Mouse (Mus musculus) neural tube, embryonic 12.5 days (tissue): Measurements from ENCODE around the gene Plekha5. TPM values are rescaled to one million over a fixed set of nuclear protein-coding genes. Genes with fewer than 3 reads are reported as not detected.
"Not testable (repeated sequence)": the region's sequence is repeated elsewhere in the genome, so short reads cannot be mapped to it uniquely, and the experiment has no call there.

Experiments used
- ATAC-seq: fragments of 200-750 bp; cut with Nextera tagmentation; 2 replicates; pipeline ENCODE4 v1.8.0; 2017; ENCODE audit warnings: low read depth, mild to moderate bottlenecking, moderate TSS enrichment, moderate library complexity; ENCODE audit not compliant: low FRiP score
- H3K27ac ChIP-seq: fragments of 300-500 bp; sonication (generic); 2 replicates; pipeline ENCODE4 v1.5.1; 2016
- H3K27me3 ChIP-seq: fragments of 300-500 bp; sonication (generic); replicated peaks from 2 replicates; pipeline ENCODE4 v1.6.1; 2016; ENCODE audit warnings: mild to moderate bottlenecking
- H3K36me3 ChIP-seq: fragments of 300-500 bp; sonication (generic); 2 replicates; pipeline ENCODE4 v1.6.1; 2016; ENCODE audit warnings: mild to moderate bottlenecking
- H3K4me1 ChIP-seq: fragments of 300-500 bp; sonication (generic); 2 replicates; pipeline ENCODE4 v1.6.1; 2016
- H3K4me2 ChIP-seq: fragments of 300-500 bp; sonication (generic); replicated peaks from 2 replicates; pipeline ENCODE4 v1.6.1; 2016; ENCODE audit warnings: mild to moderate bottlenecking
- H3K4me3 ChIP-seq: fragments of 300-500 bp; sonication (generic); 2 replicates; pipeline ENCODE4 v1.5.1; 2016
- H3K9ac ChIP-seq: fragments of 300-500 bp; sonication (generic); 2 replicates; pipeline ENCODE4 v1.6.1; 2016; ENCODE audit warnings: mild to moderate bottlenecking
- H3K9me3 ChIP-seq: fragments of 300-500 bp; sonication (generic); 2 replicates; pipeline ENCODE4 v1.6.1; 2016; ENCODE audit warnings: mild to moderate bottlenecking
- WGBS: fragments of 180-500 bp; shearing (Covaris S2); methylation state at CpG from one replicate; pipeline ENCODE4 v1.1.7; 2016; 5-methylcytosine and 5-hydroxymethylcytosine counted together
- polyA plus RNA-seq: library from polyadenylated mRNA; unstranded; fragments of >200 nt; fragmentation: Nextera tagmentation; extraction: Ambion mirVana; gene quantifications from 2 replicates; pipeline ENCODE4 v1.2.1, GENCODE M21; 2016

Plekha5 gene
- polyA plus RNA-seq, 1 experiment from 2014 or later, result 53.3 TPM

DNA sequence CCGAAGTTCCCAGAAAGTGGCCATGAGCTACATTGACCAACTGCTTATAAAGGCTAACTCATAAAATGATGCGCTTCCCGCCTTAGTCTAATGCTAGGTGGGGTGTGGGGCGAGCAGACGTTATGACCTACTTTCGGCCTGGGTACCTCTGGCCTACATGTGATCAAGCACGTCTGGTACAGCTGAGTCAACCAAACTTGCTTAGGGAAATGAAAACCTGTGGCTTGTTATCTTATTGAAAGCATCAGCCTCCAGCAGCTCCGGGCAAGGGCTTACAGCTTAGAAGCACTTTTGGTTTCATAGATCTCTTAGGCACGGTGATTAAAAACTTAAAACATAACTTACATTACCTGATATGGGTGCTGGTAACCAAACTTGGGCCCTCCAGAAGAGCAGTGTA, 174.7 kb downstream of the Plekha5 start:
- no peak overlapping the region for H3K4me2 ChIP-seq
- H3K9ac ChIP-seq, result no peak overlapping the region
- no peaks in the 10 kb centered on the region for H3K27me3 ChIP-seq
- H3K4me3 ChIP-seq, result no peak overlapping the region
- H3K27ac ChIP-seq, result no peak overlapping the region
- peaks cover 7% of the 10 kb centered on the region for H3K4me1 ChIP-seq
- ATAC-seq, result no peak
- peaks cover 38% of the 10 kb centered on the region for H3K36me3 ChIP-seq
- 89% methylated on average over 9 of the region's 9 CpGs for whole genome bisulfite sequencing
- no peaks in the 10 kb centered on the region for H3K9me3 ChIP-seq

DNA sequence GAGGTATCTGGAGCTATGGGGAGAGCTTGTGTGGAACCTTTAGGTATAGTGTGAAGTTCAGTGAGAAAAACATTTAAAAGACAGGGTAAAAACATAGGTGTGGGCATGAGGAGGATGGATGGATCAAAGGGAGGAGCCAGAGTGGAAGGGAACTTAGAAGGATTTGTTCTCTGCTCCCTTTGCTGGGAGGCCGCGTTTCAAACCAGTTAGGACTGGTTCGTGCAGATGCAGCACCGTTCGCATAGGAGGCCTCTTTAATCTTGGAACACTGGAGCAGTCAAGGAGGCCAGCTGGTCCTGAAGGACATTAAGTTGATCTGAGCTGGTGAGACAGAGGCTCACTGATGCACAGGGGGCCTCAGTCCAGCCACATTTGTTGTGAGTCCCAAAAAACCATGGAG, 175.5 kb downstream of the Plekha5 start:
- no peak overlapping the region for H3K4me3 ChIP-seq
- peaks cover 30% of the 10 kb centered on the region for H3K36me3 ChIP-seq
- H3K27ac ChIP-seq, result no peak overlapping the region
- ATAC-seq, result no peak
- H3K27me3 ChIP-seq, result no peaks in the 10 kb centered on the region
- no peak overlapping the region for H3K9ac ChIP-seq
- peaks cover 7% of the 10 kb centered on the region for H3K4me1 ChIP-seq
- no peaks in the 10 kb centered on the region for H3K9me3 ChIP-seq
- 94% methylated on average over 5 of the region's 5 CpGs for WGBS
- no peak overlapping the region for H3K4me2 ChIP-seq

- not testable (repeated sequence) for H3K4me2 ChIP-seq, H3K27ac ChIP-seq, H3K4me1 ChIP-seq, H3K9ac ChIP-seq, ATAC-seq, H3K9me3 ChIP-seq, H3K4me3 ChIP-seq, H3K27me3 ChIP-seq
- 94% methylated on average over 8 of the region's 8 CpGs for WGBS
- peaks cover 21% of the 10 kb centered on the region for H3K36me3 ChIP-seq
These were observed 176.8 kb downstream of the Plekha5 start for GRCm38 (mm10) chr6:140600671-140601070.

DNA sequence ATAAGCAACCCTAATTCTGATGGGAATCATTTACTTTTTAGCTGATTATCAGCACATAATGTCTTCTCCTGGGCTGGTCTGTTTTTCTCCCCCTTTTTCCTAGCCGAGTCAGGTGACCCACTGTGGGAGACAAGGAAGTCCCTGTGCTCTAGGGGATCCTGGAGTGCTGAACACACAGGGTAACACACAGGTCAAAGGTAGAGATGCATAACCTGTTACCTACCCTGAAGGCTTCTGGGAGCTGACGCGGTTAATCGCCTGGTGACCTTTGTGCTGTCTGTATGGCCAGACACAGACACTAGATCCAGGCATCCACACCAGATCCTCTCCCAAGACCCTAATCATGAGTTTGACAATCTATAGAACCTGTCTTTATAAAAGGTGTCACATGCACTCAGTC, 177.3 kb downstream of the Plekha5 start:
- H3K27me3 ChIP-seq, result no peaks in the 10 kb centered on the region
- no peak overlapping the region for H3K9ac ChIP-seq
- H3K9me3 ChIP-seq, result no peaks in the 10 kb centered on the region
- H3K4me3 ChIP-seq, result no peak overlapping the region
- H3K4me1 ChIP-seq, result peaks cover 7% of the 10 kb centered on the region
- no peak for ATAC-seq
- 92% methylated on average over 4 of the region's 4 CpGs for WGBS
- H3K27ac ChIP-seq, result no peak overlapping the region
- H3K4me2 ChIP-seq, result no peak overlapping the region
- peaks cover 16% of the 10 kb centered on the region for H3K36me3 ChIP-seq

DNA sequence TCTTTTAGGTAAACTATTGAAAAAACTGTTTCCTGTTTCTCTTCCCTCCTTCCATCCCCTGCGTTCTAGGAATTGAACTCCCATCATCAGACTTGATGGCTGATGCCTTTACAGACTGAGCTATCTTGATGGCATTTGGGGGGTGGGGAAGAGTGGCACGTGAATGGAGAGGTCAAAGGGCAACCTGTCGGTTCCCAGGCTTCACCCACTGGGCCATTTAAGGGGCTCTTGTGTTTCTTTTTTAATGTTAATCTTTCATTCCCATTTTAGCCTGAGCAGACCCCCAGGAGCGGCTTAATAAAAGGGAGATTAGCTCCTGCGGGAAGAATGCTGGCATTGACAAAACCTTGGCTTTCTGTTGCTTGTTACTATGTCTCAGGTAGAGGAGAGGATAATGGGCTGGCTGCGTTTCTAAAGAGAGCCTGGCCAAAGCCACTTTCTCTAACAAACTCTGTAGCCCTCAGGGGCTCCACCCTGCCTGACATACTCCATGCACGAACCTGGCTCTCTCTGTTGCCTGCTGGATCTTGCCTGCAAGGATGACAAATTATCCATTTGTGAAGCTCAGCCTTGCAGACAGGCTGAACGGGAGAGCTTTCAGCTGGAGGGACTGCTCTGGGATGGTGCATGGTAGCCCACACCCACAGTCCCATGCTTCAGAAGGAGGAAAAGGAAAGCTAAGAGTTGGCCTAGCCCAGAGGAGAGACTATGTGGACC, 179.5 kb downstream of the Plekha5 start:
- Histone ChIP-seq H3K36me3 (0 out of 2 replicates have a peak, but pooled peaks cover under 1% of the 10 kb centered on the region), H3K27me3 (no peaks in the 10 kb centered on the region), H3K4me1 (peaks cover 3% of the 10 kb centered on the region; the same call in 1 of the 2 replicates), H3K4me2 (no peak overlapping the region), H3K27ac (no peak overlapping the region), H3K4me3 (no peak overlapping the region), H3K9ac (no peak overlapping the region), H3K9me3 (no peaks in the 10 kb centered on the region)
- no peak for ATAC-seq
- whole genome bisulfite sequencing, result 10% methylated on average over 8 of the region's 8 CpGs

DNA sequence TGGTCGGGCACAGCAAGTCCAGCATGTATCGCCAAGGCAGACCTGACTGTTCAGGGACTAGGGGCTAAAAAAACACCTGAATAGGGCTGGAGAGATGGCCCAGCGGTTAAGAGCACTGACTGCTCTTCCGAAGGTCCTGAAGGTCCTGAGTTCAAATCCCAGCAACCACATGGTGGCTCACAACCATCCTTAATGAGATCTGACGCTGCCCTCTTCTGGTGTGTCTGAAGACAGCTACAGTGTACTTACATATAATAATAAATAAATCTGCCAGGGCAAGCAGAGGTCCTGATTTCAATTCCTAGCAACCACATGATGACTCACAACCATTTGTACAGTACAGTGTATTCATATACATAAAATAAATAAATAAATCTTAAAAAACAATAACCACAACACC, 181.3 kb downstream of the Plekha5 start:
- 87% methylated on average over 5 of the region's 5 CpGs for WGBS
- not testable (repeated sequence) for H3K36me3 ChIP-seq, H3K9ac ChIP-seq, ATAC-seq, H3K4me3 ChIP-seq, H3K4me2 ChIP-seq, H3K4me1 ChIP-seq, H3K27ac ChIP-seq, H3K27me3 ChIP-seq, H3K9me3 ChIP-seq

- 62% methylated on average over 3 of the region's 3 CpGs for WGBS
- Histone ChIP-seq H3K36me3 (no peaks in the 10 kb centered on the region), H3K9ac (no peak overlapping the region), H3K27ac (no peak overlapping the region), H3K4me1 (peaks cover 3% of the 10 kb centered on the region; the same call in 1 of the 2 replicates), H3K27me3 (no peaks in the 10 kb centered on the region), H3K4me2 (no peak overlapping the region), H3K9me3 (no peaks in the 10 kb centered on the region), H3K4me3 (no peak overlapping the region)
- ATAC-seq, result no peak
These were observed 181.9 kb downstream of the Plekha5 start for GRCm38 (mm10) chr6:140605732-140606131.

GRCm38 (mm10) chr6:140606534-140606933, 182.7 kb downstream of the Plekha5 start:
- 56% methylated on average over 10 of the region's 10 CpGs for WGBS
- H3K4me2 ChIP-seq, result no peak overlapping the region
- H3K36me3 ChIP-seq, result no peaks in the 10 kb centered on the region
- H3K4me1 ChIP-seq, result peaks cover 3% of the 10 kb centered on the region; the same call in 1 of the 2 replicates
- no peaks in the 10 kb centered on the region for H3K9me3 ChIP-seq
- H3K4me3 ChIP-seq, result no peak overlapping the region
- no peaks in the 10 kb centered on the region for H3K27me3 ChIP-seq
- ATAC-seq, result no peak
- no peak overlapping the region for H3K9ac ChIP-seq
- no peak overlapping the region for H3K27ac ChIP-seq

DNA sequence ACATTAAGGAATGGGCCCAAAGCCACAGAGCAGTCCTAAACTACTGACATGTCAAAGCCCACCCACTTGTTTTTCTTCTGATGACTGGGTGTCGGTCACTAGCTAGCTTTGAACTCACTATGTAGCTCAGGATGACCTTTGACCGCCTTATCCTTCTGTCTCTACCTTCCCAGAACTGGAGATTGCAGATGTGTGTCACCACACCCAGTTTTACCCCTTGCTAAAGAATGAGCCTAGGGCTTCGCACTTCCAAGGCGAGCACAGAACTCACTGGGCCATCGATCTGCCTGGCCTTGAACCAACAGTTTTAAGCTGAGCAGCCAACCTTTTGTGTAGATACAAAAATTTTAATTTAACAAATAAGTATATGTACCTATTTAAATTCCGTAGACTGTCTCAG, 184.8 kb downstream of the Plekha5 start:
- no peak overlapping the region for H3K4me2 ChIP-seq
- no peak overlapping the region for H3K4me3 ChIP-seq
- H3K36me3 ChIP-seq, result no peaks in the 10 kb centered on the region
- no peaks in the 10 kb centered on the region; the same call in 1 of the 2 replicates for H3K4me1 ChIP-seq
- no peaks in the 10 kb centered on the region for H3K9me3 ChIP-seq
- 89% methylated on average over 6 of the region's 6 CpGs for WGBS
- no peak overlapping the region for H3K9ac ChIP-seq
- no peak overlapping the region for H3K27ac ChIP-seq
- no peak for ATAC-seq
- H3K27me3 ChIP-seq, result no peaks in the 10 kb centered on the region

DNA sequence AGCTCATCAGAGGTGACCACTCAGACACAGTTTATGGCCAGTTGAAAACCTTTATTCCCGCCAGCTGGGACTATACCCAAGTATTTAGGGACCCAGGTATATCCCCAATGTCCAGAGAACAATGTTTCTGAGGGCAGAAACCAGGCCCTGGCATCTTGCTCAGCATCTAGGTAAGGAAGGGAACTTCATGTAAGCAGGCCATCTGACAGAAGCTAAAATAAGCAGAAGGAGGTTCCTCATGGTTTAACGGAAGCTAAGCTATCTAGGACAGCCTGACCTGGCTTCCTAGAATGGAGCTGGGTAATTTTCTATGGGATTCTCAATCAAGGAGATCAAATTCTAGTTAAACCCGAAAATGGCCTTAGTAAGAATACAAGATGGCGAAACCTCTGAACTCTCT, 185.7 kb downstream of the Plekha5 start:
- H3K4me2 ChIP-seq, result no peak overlapping the region
- no peaks in the 10 kb centered on the region for H3K4me1 ChIP-seq
- ATAC-seq, result no peak
- no peaks in the 10 kb centered on the region for H3K36me3 ChIP-seq
- 86% methylated on average over 4 of the region's 4 CpGs for WGBS
- no peak overlapping the region for H3K9ac ChIP-seq
- H3K9me3 ChIP-seq, result no peaks in the 10 kb centered on the region
- H3K27ac ChIP-seq, result no peak overlapping the region
- no peak overlapping the region for H3K4me3 ChIP-seq
- H3K27me3 ChIP-seq, result no peaks in the 10 kb centered on the region

GRCm38 (mm10) chr6:140610117-140610516, 186.3 kb downstream of the Plekha5 start:
- H3K4me3 ChIP-seq, result no peak overlapping the region
- WGBS, result 95% methylated on average over 5 of the region's 5 CpGs
- no peaks in the 10 kb centered on the region for H3K4me1 ChIP-seq
- no peak for ATAC-seq
- no peak overlapping the region for H3K9ac ChIP-seq
- H3K36me3 ChIP-seq, result no peaks in the 10 kb centered on the region
- no peaks in the 10 kb centered on the region for H3K9me3 ChIP-seq
- no peak overlapping the region for H3K4me2 ChIP-seq
- no peaks in the 10 kb centered on the region for H3K27me3 ChIP-seq
- no peak overlapping the region for H3K27ac ChIP-seq

DNA sequence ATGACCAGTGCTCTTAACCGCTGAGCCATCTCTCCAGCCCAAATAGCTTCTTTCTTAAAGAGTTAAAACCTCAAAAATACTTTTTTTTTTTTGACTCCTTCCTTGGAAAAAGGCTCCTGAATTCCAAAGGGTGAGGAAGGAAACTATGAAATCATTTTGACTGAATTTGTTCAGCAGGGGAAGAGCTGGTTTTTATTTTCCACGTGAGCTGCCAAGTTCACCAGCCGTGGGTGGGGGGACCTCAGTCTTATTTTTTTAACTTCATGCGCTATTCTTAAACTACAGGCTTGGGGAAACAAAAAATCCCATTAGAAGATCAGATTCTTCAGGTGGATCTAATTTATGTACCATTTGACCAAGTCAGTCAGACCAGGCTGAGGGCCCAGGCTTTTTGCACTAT, 187.4 kb downstream of the Plekha5 start:
- WGBS, result 86% methylated on average over 4 of the region's 4 CpGs
- Histone ChIP-seq H3K27me3 (no peaks in the 10 kb centered on the region), H3K27ac (no peak overlapping the region), H3K9me3 (no peaks in the 10 kb centered on the region), H3K36me3 (no peaks in the 10 kb centered on the region), H3K4me2 (no peak overlapping the region), H3K4me1 (no peaks in the 10 kb centered on the region), H3K9ac (no peak overlapping the region), H3K4me3 (no peak overlapping the region)
- ATAC-seq, result no peak

GRCm38 (mm10) chr6:140611893-140612473, 188.1 kb downstream of the Plekha5 start:
- 79% methylated on average over 13 of the region's 13 CpGs for WGBS
- H3K36me3 ChIP-seq, result no peaks in the 10 kb centered on the region
- no peak overlapping the region for H3K4me3 ChIP-seq
- H3K27ac ChIP-seq, result no peak overlapping the region
- H3K9me3 ChIP-seq, result no peaks in the 10 kb centered on the region
- no peak for ATAC-seq
- no peaks in the 10 kb centered on the region for H3K27me3 ChIP-seq
- H3K4me1 ChIP-seq, result no peaks in the 10 kb centered on the region
- no peak overlapping the region for H3K4me2 ChIP-seq
- H3K9ac ChIP-seq, result no peak overlapping the region
